14 mouse cellular contexts compared by ENCODE assay signal in the genomic region with DNA sequence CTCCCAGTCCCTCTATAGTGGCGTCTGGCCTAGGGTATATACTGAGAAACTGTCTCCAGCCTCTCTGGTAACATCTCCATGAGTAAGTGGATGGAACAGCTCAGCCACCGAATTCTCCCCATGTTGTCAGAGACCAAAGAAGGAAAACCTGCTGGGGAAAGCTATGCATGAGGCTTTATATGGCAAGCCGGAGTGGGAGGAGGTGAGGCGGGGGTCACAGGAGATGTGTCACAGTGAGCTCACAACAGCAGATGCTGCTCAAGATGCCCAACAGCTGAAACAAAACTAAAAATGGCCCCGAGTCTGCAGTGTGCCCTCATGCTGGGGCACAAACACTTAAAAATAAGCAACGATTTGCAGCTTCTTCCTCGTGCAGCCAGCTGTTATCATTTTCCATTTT.
A peak's percentile ranks its signal among the peaks of the same experiment; 100 is the strongest.
DNase-seq lines count a peak whose midpoint lies in the region; ATAC-seq and TF ChIP-seq lines count a peak whose summit lies in the region.
"Had no signal": no experiment of that assay in that cellular context is flagged by ENCODE, and none has a peak within 500 bp of the region (broad histone marks: within the 10 kb centered on the region; RNA-seq: fewer than 3 reads in every experiment).

No protein-coding gene starts in this region.

- WGBS in hindbrain, postnatal 0 days, result 55% methylated on average over 7 of the region's 7 CpGs
- 76% methylated on average over 7 of the region's 7 CpGs for WGBS in hindbrain, embryonic 13.5 days
- 64% methylated on average over 7 of the region's 7 CpGs for WGBS in intestine, postnatal 0 days
- 64% methylated on average over 7 of the region's 7 CpGs for WGBS in limb, embryonic 10.5 days

- no peak for TF ChIP-seq CTCF in hindbrain, postnatal 0 days (IDR thresholded peaks at IDR 0.05; ENCODE audit: low read depth)
- no peak for TF ChIP-seq CTCF in intestine, postnatal 0 days (IDR thresholded peaks at IDR 0.05; ENCODE audit: low read depth)

- H3K27me3 ChIP-seq in hindbrain, postnatal 0 days (ENCODE audit: insufficient read depth, low read length), result no peaks in the 10 kb centered on the region
- H3K27me3 ChIP-seq in hindbrain, embryonic 13.5 days, result 0 out of 2 replicates have a peak, but pooled peaks cover 3% of the 10 kb centered on the region
- H3K27me3 ChIP-seq in intestine, postnatal 0 days (replicated peaks; ENCODE audit: control insufficient read depth, insufficient read depth, low read length), result no peaks in the 10 kb centered on the region
- H3K27me3 ChIP-seq in limb, embryonic 10.5 days (ENCODE audit: low read depth, poor library complexity, severe bottlenecking), result no peaks in the 10 kb centered on the region

- peak; percentile 29 for DNase-seq in hindbrain, postnatal 0 days (ENCODE audit: low spot score)
- peak; percentile 52 to 73 for DNase-seq in frontal cortex, adult 2 months (ENCODE audit: extremely low spot score in 1 of 2, low spot score in 1 of 2)
- peak; percentile 40 to 63 for DNase-seq in left cerebral cortex, adult 18-20 months (ENCODE audit: low spot score in 2 of 2)
- peak; percentile 40 for DNase-seq in right cerebral cortex, postnatal 14 days
- DNase-seq in limb, embryonic 10.5 days (ENCODE audit: low spot score), result no peak
- DNase-seq: adrenal gland, adult 2 months; cerebellum, adult 9-11 months; heart, adult 2 months; lung, postnatal 36 days; thymus, adult 18-20 months had no signal

- H3K36me3 ChIP-seq in hindbrain, postnatal 0 days (ENCODE audit: insufficient read depth, low read length), result no peaks in the 10 kb centered on the region
- H3K36me3 ChIP-seq in hindbrain, embryonic 13.5 days, result no peaks in the 10 kb centered on the region
- H3K36me3 ChIP-seq in intestine, postnatal 0 days (ENCODE audit: control insufficient read depth, insufficient read depth), result no peaks in the 10 kb centered on the region
- no peaks in the 10 kb centered on the region for H3K36me3 ChIP-seq in limb, embryonic 10.5 days
- H3K36me3 ChIP-seq: G1E; midbrain, embryonic 10.5 days had no signal

- no peaks in the 10 kb centered on the region for H3K9me3 ChIP-seq in hindbrain, postnatal 0 days (ENCODE audit: low read length)
- H3K9me3 ChIP-seq in hindbrain, embryonic 13.5 days, result no peaks in the 10 kb centered on the region
- no peaks in the 10 kb centered on the region for H3K9me3 ChIP-seq in intestine, postnatal 0 days (ENCODE audit: control insufficient read depth)
- H3K9me3 ChIP-seq in limb, embryonic 10.5 days (replicated peaks), result no peaks in the 10 kb centered on the region
- H3K9me3 ChIP-seq: midbrain, embryonic 10.5 days had no signal

- H3K9ac ChIP-seq in hindbrain, postnatal 0 days (replicated peaks; ENCODE audit: low read length), result no peak overlapping the region
- H3K9ac ChIP-seq in hindbrain, embryonic 13.5 days, result no peak overlapping the region
- no peak overlapping the region for H3K9ac ChIP-seq in intestine, postnatal 0 days (ENCODE audit: low read depth, low read length)

- peaks cover 3% of the 10 kb centered on the region; the same call in 1 of the 2 replicates for H3K4me1 ChIP-seq in hindbrain, postnatal 0 days (ENCODE audit: insufficient read depth, low read length)
- H3K4me1 ChIP-seq in hindbrain, embryonic 13.5 days (replicated peaks), result peaks cover 17% of the 10 kb centered on the region
- no peaks in the 10 kb centered on the region for H3K4me1 ChIP-seq in intestine, postnatal 0 days (replicated peaks; ENCODE audit: control insufficient read depth, insufficient read depth, low read length)
- peaks cover 5% of the 10 kb centered on the region; the same call in 1 of the 2 replicates for H3K4me1 ChIP-seq in limb, embryonic 10.5 days
- H3K4me1 ChIP-seq: midbrain, embryonic 10.5 days had no signal

- no peak overlapping the region for H3K4me2 ChIP-seq in hindbrain, postnatal 0 days (ENCODE audit: low read depth, low read length)
- no peak overlapping the region for H3K4me2 ChIP-seq in hindbrain, embryonic 13.5 days
- no peak overlapping the region for H3K4me2 ChIP-seq in intestine, postnatal 0 days (replicated peaks; ENCODE audit: low read depth)

- no peak for ATAC-seq in hindbrain, postnatal 0 days
- no peak for ATAC-seq in hindbrain, embryonic 13.5 days (ENCODE audit: low FRiP score)
- no peak for ATAC-seq in intestine, postnatal 0 days

- H3K4me3 ChIP-seq in hindbrain, postnatal 0 days (ENCODE audit: low read length), result no peak overlapping the region
- H3K4me3 ChIP-seq in hindbrain, embryonic 13.5 days, result no peak overlapping the region
- no peak overlapping the region for H3K4me3 ChIP-seq in intestine, postnatal 0 days (ENCODE audit: low read depth, low read length)
- H3K4me3 ChIP-seq in limb, embryonic 10.5 days, result no peak overlapping the region
- H3K4me3 ChIP-seq: heart, adult 2 months; midbrain, embryonic 10.5 days had no signal

- no peak overlapping the region for H3K27ac ChIP-seq in hindbrain, postnatal 0 days
- H3K27ac ChIP-seq in hindbrain, embryonic 13.5 days, result no peak overlapping the region
- H3K27ac ChIP-seq in intestine, postnatal 0 days (ENCODE audit: low read depth, low read length), result no peak overlapping the region
- H3K27ac ChIP-seq in limb, embryonic 10.5 days, result no peak overlapping the region
- H3K27ac ChIP-seq: heart, adult 2 months; midbrain, embryonic 10.5 days had no signal
